Mouse (Mus musculus): Measurements from ENCODE around the gene Rsf1. TPM values are rescaled to one million over a fixed set of nuclear protein-coding genes. Genes with fewer than 3 reads are reported as not detected.

Rsf1 gene
- polyA plus RNA-seq, 1 experiment from 2014 or later, result 5.2 TPM

GRCm38 (mm10) chr7:97741756-97742291 is 162.1 kb downstream of the Rsf1 start:
- H3K9me3 ChIP-seq (replicated peaks), result no peaks in the 10 kb centered on the region
- H3K9ac ChIP-seq, result no peak overlapping the region
- H3K36me3 ChIP-seq (replicated peaks), result no peaks in the 10 kb centered on the region
- peaks cover 67% of the 10 kb centered on the region for H3K4me1 ChIP-seq (replicated peaks)
- 8% methylated on average over 1 of the region's 1 CpGs for WGBS (ENCODE audit: insufficient replicate concordance)
- no peak for ATAC-seq (ENCODE audit: insufficient read depth)
- H3K27me3 ChIP-seq, result no peaks in the 10 kb centered on the region
- H3K27ac ChIP-seq (replicated peaks), result peak overlapping the region; percentile 58; the same call in 1 of the 2 replicates
- no peak overlapping the region for H3K4me3 ChIP-seq (replicated peaks)
- no peak overlapping the region for H3K4me2 ChIP-seq

Other genes with a start within 250 kb of the Rsf1 start
- 0.07 and 0.16 TPM in 2 replicates for gene Usp35, start 247.9 kb upstream of the Rsf1 start, polyA plus RNA-seq (2015; fragmentation: Nextera tagmentation; extraction: Ambion mirVana)
- gene Kctd21, start 247.6 kb upstream of the Rsf1 start, polyA plus RNA-seq (2015; fragmentation: Nextera tagmentation; extraction: Ambion mirVana), result 1.2 TPM in 2 replicates
- 31.0 and 31.8 TPM in 2 replicates for gene Alg8, start 208.3 kb upstream of the Rsf1 start, polyA plus RNA-seq (2015; fragmentation: Nextera tagmentation; extraction: Ambion mirVana)
- gene Ndufc2, start 179.9 kb upstream of the Rsf1 start, polyA plus RNA-seq (2015; fragmentation: Nextera tagmentation; extraction: Ambion mirVana), result 132 and 164 TPM in 2 replicates
- gene Thrsp, start 162.2 kb upstream of the Rsf1 start, polyA plus RNA-seq (2015; fragmentation: Nextera tagmentation; extraction: Ambion mirVana), result 0.32 and 0.68 TPM in 2 replicates
- 9.3 and 12.0 TPM in 2 replicates for gene Kctd14, start 128.6 kb upstream of the Rsf1 start, polyA plus RNA-seq (2015; fragmentation: Nextera tagmentation; extraction: Ambion mirVana)
- gene Ints4, start 98.9 kb upstream of the Rsf1 start, polyA plus RNA-seq (2015; fragmentation: Nextera tagmentation; extraction: Ambion mirVana), result 18.4 and 19.8 TPM in 2 replicates
- 16.2 and 16.6 TPM in 2 replicates for gene Aamdc, start 392 bp upstream of the Rsf1 start, polyA plus RNA-seq (2015; fragmentation: Nextera tagmentation; extraction: Ambion mirVana)
- 60.6 and 61.2 TPM in 2 replicates for gene Clns1a, start 116.7 kb downstream of the Rsf1 start, polyA plus RNA-seq (2015; fragmentation: Nextera tagmentation; extraction: Ambion mirVana)
- 30.3 and 34.6 TPM in 2 replicates for gene Aqp11, start 158.4 kb downstream of the Rsf1 start, polyA plus RNA-seq (2015; fragmentation: Nextera tagmentation; extraction: Ambion mirVana)
- gene Pak1, start 208.7 kb downstream of the Rsf1 start, polyA plus RNA-seq (2015; fragmentation: Nextera tagmentation; extraction: Ambion mirVana), result 9.3 and 9.5 TPM in 2 replicates

Measured in liver, embryonic 15.5 days (tissue).